Mouse (Mus musculus): ENCODE measurements at regions not wholly inside any gene's neighbourhood (a gene's known extent, or its start where the extent isn't known, plus 50 kb on each side); places are given as distances from the start of the nearest gene placed in this dataset.

- no peak for DNase-seq (ENCODE audit: low read depth, low spot score)
Measured at GRCm38 (mm10) chr6:143535726-143536125, 368.7 kb downstream of the Etnk1 start.

GRCm38 (mm10) chr6:143536525-143537293, 369.7 kb downstream of the Etnk1 start:
- DNase-seq (ENCODE audit: low read depth, low spot score), result no peak

DNA sequence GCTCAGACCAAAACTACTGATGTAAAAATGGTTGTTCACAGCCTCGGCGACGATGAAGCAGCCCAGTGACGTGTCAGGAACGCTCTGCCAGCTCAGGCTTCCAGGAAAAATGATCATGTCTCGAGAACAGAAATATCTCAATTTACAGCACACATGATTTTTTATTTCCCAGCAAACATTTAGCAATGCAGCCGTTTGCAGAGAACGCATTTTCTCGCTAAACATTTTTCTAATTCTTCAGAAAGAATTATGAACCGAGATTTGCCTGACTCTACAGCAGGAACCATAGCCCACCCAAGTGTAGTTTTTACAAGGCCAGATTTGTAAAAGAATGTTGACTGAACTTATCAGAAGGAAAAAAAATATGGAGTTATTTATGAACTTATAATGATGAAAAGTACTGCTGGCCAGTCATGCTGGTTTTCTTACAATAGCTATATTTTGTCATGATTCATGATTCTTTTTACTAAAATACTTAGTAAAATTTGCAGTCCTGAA, 380.4 kb downstream of the Etnk1 start:
- no peak for DNase-seq (ENCODE audit: low read depth, low spot score)

DNA sequence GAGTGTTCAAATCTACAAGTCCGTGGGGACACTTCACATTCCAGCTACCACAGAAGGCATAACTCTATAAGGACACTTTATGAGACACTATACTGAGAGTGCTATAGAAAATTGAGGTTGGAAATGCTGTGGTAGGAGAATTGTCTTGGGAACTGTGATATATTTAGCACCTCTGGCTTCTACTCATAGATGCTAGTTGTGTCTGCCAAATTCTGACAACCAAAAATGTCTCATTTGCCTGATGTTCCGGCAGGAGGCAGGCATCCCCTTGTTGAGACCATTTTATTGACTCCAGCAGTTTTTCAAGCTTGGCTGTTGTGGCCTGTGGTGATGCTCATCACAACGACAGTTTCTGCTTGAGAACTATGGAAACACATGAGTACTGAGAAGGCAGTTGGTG, 387.9 kb downstream of the Etnk1 start:
- DNase-seq (ENCODE audit: low read depth, low spot score), result no peak

- DNase-seq (ENCODE audit: low read depth, low spot score), result no peak
Measured at GRCm38 (mm10) chr6:143558046-143558884, 391.2 kb downstream of the Etnk1 start.

DNA sequence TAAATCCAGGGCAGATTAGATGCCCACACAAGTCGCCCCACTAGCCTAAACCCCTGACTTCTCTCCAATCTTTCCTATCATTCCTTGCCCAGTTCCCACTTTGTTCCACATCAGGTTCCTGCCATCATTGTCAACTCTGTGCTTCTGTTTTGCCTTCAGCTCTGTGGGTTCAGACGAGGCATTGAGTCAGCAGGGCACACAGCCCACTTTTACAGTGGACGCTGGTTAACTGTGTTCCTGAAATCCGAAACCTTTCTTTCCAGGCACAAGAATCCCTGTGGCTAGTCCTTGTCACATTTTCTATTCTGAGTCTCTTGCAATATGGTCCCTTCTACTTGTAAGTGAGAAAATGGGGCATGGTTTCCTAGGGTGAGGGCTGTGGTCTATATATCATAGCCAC, 392.3 kb downstream of the Etnk1 start:
- DNase-seq (ENCODE audit: low read depth, low spot score), result no peak

DNA sequence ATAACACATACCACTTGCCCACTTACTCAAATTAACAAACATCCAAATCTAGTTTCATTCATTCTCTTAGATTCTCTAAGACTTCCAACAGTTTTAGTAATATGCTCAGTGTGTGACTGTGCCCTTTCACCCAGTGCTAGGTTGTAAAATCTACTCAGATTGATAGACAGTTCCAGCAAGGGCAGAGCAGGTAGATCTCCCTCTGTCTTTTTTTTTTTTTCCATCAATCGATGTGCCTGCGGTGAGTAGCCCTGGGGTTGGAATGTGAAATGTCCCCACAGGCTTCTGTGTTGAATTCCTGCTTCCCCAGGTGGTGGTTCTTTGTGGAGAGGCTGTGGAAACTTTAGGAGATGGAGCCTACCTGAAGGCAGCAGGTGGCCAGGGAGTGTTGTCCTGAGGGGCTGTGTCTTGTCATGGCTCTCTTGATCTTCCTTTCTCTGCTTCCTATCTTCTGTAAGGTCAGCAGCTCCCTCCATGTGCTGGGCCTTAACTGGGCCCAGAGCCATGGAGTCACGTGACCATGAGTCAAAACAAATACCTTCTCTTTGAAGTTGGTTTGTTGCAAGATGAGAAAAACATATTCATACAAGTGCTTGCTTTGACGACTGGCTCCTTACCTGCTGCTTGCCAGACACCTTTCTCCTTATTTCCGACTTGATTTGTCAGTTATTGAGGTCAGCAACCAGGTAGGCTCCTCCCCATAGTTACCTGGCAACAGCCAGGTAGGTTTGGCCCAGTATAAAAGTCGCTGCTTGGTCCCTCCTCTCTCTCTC, 394.5 kb downstream of the Etnk1 start:
- DNase-seq (ENCODE audit: low read depth, low spot score), result no peak

GRCm38 (mm10) chr6:143571356-143572115, 404.5 kb downstream of the Etnk1 start:
- no peak for DNase-seq (ENCODE audit: low read depth, low spot score)

DNA sequence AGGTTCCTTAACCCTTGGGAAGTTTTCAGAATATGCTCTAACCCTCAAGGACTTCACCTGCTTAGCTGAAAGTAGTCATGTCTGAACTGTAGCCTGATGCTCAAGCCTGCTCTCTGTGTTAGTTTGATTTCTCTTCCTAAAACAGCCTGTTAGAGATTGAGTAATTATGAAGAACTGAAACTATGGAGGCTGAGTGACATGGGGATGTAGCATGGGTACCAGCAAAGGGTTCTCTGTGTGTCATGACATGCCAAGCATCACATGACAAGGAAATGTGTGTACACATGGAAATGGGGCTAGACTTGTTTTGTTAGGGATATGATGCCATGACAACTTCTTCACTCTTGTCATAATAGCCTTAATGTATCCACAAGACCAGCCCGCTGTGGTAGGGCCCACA, 412.2 kb downstream of the Etnk1 start:
- DNase-seq (ENCODE audit: low read depth, low spot score), result no peak

DNA sequence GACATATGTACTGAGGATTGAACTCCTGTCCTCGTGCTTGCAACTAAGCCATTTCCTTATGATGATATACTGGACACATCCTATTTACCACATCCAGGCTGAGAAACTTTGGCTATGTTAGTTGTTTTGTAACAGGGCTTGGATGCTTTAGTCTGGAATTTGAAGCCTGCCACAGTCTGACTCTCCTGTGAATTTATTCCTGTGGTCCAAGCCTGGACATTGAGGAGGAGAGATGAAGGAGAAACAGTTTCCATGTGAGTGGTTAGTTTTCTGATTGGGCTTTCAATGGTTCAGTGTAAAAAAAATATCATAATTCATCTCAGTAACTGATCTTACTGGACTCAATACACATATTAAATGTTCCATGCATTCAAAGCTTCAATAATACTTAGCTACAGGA, 422.6 kb downstream of the Etnk1 start:
- DNase-seq (ENCODE audit: low read depth, low spot score), result no peak

DNA sequence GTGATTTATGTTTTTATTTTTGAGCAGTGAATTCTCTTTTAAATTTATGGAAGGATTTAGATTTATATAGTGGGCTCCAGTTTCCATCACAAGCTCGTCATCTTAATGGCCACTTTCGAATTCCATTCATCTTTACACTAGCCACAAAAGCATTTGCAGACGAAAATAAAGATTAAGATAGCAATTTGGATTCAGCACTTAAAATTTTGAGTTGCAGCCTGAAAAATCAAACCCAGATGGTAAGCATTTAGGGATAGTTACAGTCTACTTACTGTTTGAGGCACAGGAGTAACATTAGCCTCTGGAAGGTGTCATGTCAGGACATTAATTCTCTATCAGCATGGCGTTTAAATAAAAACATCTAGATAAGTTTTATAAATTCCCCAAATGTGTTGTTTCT, 423.2 kb downstream of the Etnk1 start:
- DNase-seq (ENCODE audit: low read depth, low spot score), result no peak

- DNase-seq (ENCODE audit: low read depth, low spot score), result no peak
Measured at GRCm38 (mm10) chr6:143592490-143592889, 425.5 kb downstream of the Etnk1 start.

GRCm38 (mm10) chr6:143595486-143595885, 428.5 kb downstream of the Etnk1 start:
- no peak for DNase-seq (ENCODE audit: low read depth, low spot score)

DNA sequence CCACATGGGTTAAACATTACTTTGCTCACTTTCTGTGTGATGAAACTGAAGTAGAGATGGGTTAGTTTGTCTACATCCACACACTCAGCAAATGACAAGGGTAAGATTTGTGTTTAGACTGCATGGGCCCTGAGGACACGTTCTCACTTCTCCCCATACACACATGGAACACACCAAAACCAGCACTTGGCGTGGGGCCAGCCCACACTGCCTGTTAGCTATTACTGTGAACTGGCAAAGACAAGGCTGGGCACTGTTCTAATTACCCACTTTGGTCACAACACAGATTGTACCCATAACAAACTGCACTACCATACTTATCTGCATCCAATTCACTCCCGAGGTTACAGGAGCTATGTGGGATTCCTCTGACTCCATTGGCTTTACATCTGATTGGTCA, 430.4 kb downstream of the Etnk1 start:
- no peak for DNase-seq (ENCODE audit: low read depth, low spot score)

GRCm38 (mm10) chr6:143598916-143599315, 431.9 kb downstream of the Etnk1 start:
- DNase-seq (ENCODE audit: low read depth, low spot score), result no peak

GRCm38 (mm10) chr6:143609100-143609499, 442.1 kb downstream of the Etnk1 start:
- no peak for DNase-seq (ENCODE audit: low read depth, low spot score)

GRCm38 (mm10) chr6:143612966-143613365, 445.9 kb downstream of the Etnk1 start:
- DNase-seq (ENCODE audit: low read depth, low spot score), result no peak

DNA sequence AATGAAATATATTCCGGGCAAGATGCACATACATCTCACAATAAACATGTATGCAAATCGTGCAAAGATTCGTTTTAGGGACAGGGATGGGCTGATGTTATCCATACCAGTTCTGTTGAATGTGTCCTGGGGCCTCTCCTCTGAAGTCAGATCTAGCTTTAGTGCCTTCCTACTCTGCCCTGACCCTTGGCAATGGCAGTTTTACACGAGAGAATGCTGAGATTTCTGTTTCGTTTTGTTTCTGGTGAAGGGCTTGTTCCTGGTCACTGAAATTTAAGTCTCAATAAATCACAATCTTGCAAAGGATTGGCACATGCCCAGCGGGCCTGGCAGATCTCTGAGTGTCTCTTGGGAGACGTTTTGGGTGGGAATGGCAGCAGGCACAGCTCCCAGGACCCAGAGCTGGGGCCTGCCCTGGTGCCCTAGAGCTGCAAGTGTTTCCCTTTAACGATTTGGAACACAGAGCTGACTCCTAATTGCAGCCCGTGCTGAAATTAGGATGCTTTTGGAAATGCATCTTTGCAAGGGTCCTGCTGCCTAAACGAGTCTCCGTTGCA, 447.5 kb downstream of the Etnk1 start:
- DNase-seq (ENCODE audit: low read depth, low spot score), result no peak

DNA sequence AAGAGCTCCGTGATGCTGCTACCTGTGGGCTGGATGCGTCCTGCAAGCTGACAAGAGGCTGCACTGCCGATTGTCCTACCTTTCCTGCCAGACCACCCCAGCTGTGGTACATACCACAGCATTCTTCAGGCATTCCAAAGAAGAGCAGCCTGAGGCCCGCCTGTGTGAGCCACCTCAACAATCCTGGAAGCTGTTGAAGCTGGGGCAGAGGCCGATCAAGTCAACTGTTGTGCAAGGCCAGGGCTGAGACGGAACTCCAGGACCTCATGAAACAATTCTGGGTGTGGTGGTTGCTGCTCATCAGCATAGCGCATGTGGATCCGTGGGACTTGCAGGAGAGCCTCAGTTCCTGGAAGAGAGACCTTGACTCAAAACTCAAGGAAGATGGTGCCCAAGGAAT, 448.3 kb downstream of the Etnk1 start:
- no peak for DNase-seq (ENCODE audit: low read depth, low spot score)

- no peak for DNase-seq (ENCODE audit: low read depth, low spot score)
Measured at GRCm38 (mm10) chr6:143616386-143616785, 449.4 kb downstream of the Etnk1 start.

DNA sequence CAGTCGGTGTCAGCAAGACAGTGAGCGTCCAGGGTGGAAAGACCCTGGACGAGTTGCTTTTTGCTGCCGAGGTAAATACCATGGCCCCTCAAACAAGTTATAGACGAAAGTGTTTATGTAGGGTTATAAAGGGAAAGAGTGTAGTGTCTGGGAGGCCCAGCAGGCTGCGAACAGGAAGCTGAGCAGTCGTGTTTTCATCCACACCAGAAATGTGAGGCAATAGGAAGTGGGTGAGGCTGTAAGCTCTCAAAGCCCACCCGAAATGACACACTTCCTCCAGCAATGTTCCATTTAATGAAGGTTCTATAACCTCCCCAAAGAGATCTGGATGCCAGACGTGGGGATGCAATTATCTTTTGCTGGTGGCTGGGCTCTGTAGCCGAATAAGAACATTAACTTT, 451.5 kb downstream of the Etnk1 start:
- no peak for DNase-seq (ENCODE audit: low read depth, low spot score)
